Mouse (Mus musculus) lung, postnatal 0 days (tissue): ENCODE data around the gene Mvd. TPM values are rescaled to one million over a fixed set of nuclear protein-coding genes. Genes with fewer than 3 reads are reported as not detected.

ENCODE experiments used
- ATAC-seq: fragments of 200-750 bp; cut with Nextera tagmentation; 2 replicates; pipeline ENCODE4 v1.8.0; 2017; ENCODE audit warnings: moderate library complexity
- DNase-seq: peaks from one replicate; pipeline ENCODE4 v3.0.0-alpha.2; 2016; ENCODE audit warnings: low spot score
- H3K27ac ChIP-seq: fragments of 300-500 bp; sonication (generic); 2 replicates; pipeline ENCODE4 v1.5.1; 2014; ENCODE audit warnings: antibody characterized with exemption, mild to moderate bottlenecking, low read length, mixed read lengths
- H3K27me3 ChIP-seq: fragments of 300-500 bp; sonication (generic); replicated peaks from 2 replicates; pipeline ENCODE4 v1.6.1; 2014; ENCODE audit warnings: low read length, mixed read lengths; ENCODE audit not compliant: insufficient read depth
- H3K36me3 ChIP-seq: fragments of 300-500 bp; sonication (generic); 2 replicates; pipeline ENCODE4 v1.6.1; 2014; ENCODE audit warnings: low read length, mixed read lengths; ENCODE audit not compliant: insufficient read depth
- H3K4me1 ChIP-seq: fragments of 300-500 bp; sonication (generic); 2 replicates; pipeline ENCODE4 v1.6.1; 2014; ENCODE audit warnings: antibody characterized with exemption, low read depth, low read length, mixed read lengths; ENCODE audit not compliant: insufficient read depth
- H3K4me2 ChIP-seq: fragments of 300-500 bp; sonication (generic); replicated peaks from 2 replicates; pipeline ENCODE4 v1.6.1; 2014; ENCODE audit warnings: low read depth, mild to moderate bottlenecking, low read length, moderate library complexity, mixed read lengths
- H3K4me3 ChIP-seq: fragments of 300-500 bp; sonication (generic); 2 replicates; pipeline ENCODE4 v1.5.1; 2014; ENCODE audit warnings: low read depth, low read length
- H3K9ac ChIP-seq: fragments of 300-500 bp; sonication (generic); replicated peaks from 2 replicates; pipeline ENCODE4 v1.6.1; 2014; ENCODE audit warnings: low read depth, mild to moderate bottlenecking
- H3K9me3 ChIP-seq: fragments of 300-500 bp; sonication (generic); 2 replicates; pipeline ENCODE4 v1.6.1; 2016; ENCODE audit warnings: low read length, mixed read lengths
- CTCF ChIP-seq: IDR thresholded peaks from 2 replicates; pipeline ENCODE4 v1.5.1; 2016; ENCODE audit warnings: antibody characterized with exemption, mild to moderate bottlenecking
- EP300 ChIP-seq: IDR thresholded peaks from 2 replicates; pipeline ENCODE4 v1.6.1; 2016; ENCODE audit warnings: antibody characterized with exemption, mild to moderate bottlenecking, control low read depth
- WGBS: fragments of 180-500 bp; shearing (Covaris S2); extraction: QIAGEN DNeasy Blood & Tissue Kit; methylation state at CpG from one replicate; pipeline ENCODE4 v1.1.7; 2014; 5-methylcytosine and 5-hydroxymethylcytosine counted together
- polyA plus RNA-seq: library from polyadenylated mRNA; unstranded; fragments of >200 nt; fragmentation: Nextera tagmentation; extraction: Ambion mirVana; gene quantifications from 2 replicates; pipeline ENCODE4 v1.2.1, GENCODE M21; 2015

Gene Mvd
- 29.2 and 31.2 TPM in 2 replicates for polyA plus RNA-seq

DNA sequence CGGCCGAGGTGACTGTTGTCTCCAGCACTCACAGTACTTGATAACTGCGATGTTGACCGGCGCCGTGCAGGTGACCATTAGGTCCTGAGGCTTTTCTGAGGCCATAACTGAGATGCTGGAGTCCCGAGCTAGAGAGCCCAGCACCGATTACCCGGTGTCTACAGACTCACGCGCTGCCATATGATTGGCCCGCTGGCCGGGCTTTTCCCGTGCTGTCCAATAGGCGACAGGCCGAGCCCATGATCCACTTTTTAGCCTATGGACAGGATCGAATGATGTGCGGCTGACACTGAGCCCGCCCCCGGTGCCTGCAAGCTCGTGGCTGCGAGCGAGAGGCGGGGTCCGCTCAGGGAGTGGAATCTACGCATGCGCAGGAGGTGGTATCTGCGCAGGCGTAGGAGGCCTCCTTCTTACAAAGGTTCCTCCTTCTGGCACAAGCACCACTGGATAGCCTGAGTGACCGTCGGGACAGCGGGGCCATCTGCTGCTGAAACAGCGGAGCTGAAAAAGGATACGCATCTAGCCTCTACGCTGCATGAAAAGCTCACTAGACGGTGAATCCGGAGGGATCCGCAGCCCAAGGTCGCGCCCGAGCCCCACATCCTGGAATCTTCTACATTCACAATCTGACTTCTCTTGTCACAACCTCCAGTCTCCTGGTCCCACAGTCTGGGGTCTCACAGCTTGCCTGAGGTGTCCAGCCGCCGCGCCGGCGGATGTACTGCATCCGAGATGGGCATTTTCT is at the start of gene Mvd:
Gene Mvd, minus strand, starts transcription at position 161 of the 745 bp plus-strand sequence.
- no peaks in the 10 kb centered on the region for H3K36me3 ChIP-seq
- H3K4me2 ChIP-seq = peak within 1 kb of the TSS; percentile 97
- H3K27ac ChIP-seq = peak within 1 kb of the TSS; percentile 90
- no peaks in the 10 kb centered on the region for H3K9me3 ChIP-seq
- DNase-seq (peak; percentile 100), ATAC-seq (peak; percentile 97)
- H3K4me3 ChIP-seq = peak within 1 kb of the TSS; percentile 52
- no peaks in the 10 kb centered on the region for H3K27me3 ChIP-seq
- under 1% methylated on average over 47 of the region's 47 CpGs for WGBS
- H3K4me1 ChIP-seq = peaks cover 7% of the 10 kb centered on the region; the same call in 1 of the 2 replicates
- peak within 1 kb of the TSS; percentile 45 for H3K9ac ChIP-seq
- TF ChIP-seq EP300 (no peak), CTCF (peak; percentile 71)

DNA sequence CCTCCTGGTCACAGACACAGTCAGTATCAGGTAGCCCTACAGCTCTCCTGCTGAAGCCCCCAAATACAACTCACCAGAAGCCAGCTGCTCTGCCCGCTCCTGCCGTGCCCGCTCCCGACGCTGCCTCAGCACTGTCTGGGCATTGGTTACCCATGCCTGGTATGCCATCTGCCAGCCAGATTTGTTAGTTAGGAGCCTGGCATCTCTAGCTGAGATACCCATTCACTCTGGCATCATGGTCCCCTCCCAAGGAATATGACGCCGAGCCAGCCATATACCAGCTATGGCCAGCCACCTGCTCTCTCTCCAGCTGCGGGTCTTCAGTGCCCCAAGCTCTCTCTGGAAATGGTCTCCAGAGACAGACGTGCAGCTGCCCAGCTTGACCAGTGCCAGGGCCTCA is 45.2 kb upstream of the Mvd start:
- WGBS = 95% methylated on average over 9 of the region's 9 CpGs
- TF ChIP-seq EP300 (no peak), CTCF (no peak)

GRCm38 (mm10) chr8:122484831-122485230 is 41.6 kb upstream of the Mvd start:
- 80% methylated on average over 12 of the region's 12 CpGs for WGBS
- Histone ChIP-seq H3K4me1 (no peaks in the 10 kb centered on the region), H3K27me3 (no peaks in the 10 kb centered on the region), H3K4me2 (no peak overlapping the region), H3K36me3 (peaks cover 55% of the 10 kb centered on the region), H3K9ac (no peak overlapping the region), H3K9me3 (no peaks in the 10 kb centered on the region), H3K4me3 (no peak overlapping the region), H3K27ac (no peak overlapping the region)
- no peak for DNase-seq
- TF ChIP-seq EP300 = no peak
- no peak for TF ChIP-seq CTCF
- no peak for ATAC-seq

More for the DNA sequence above, 45.2 kb upstream of the Mvd start:
- H3K9me3 ChIP-seq = no peaks in the 10 kb centered on the region
- no peak overlapping the region for H3K27ac ChIP-seq
- no peak overlapping the region for H3K4me2 ChIP-seq
- no peaks in the 10 kb centered on the region for H3K27me3 ChIP-seq
- H3K4me3 ChIP-seq = no peak overlapping the region
- no peak overlapping the region for H3K9ac ChIP-seq
- peaks cover 57% of the 10 kb centered on the region for H3K36me3 ChIP-seq
- no peaks in the 10 kb centered on the region for H3K4me1 ChIP-seq
- DNase-seq (no peak), ATAC-seq (no peak)

- ATAC-seq (no peak), DNase-seq (no peak)
- TF ChIP-seq CTCF = peak; percentile 48
- TF ChIP-seq EP300 = no peak
- Histone ChIP-seq H3K4me2 (no peak overlapping the region), H3K9ac (no peak overlapping the region), H3K36me3 (peaks cover 61% of the 10 kb centered on the region), H3K27ac (no peak overlapping the region), H3K4me3 (no peak overlapping the region), H3K9me3 (no peaks in the 10 kb centered on the region), H3K27me3 (no peaks in the 10 kb centered on the region), H3K4me1 (no peaks in the 10 kb centered on the region)
- 96% methylated on average over 7 of the region's 7 CpGs for WGBS
Measured at GRCm38 (mm10) chr8:122483877-122484276, 40.7 kb upstream of the Mvd start.

GRCm38 (mm10) chr8:122482448-122482847 is 39.2 kb upstream of the Mvd start:
- WGBS = 87% methylated on average over 8 of the region's 8 CpGs
- Histone ChIP-seq H3K4me1 (no peaks in the 10 kb centered on the region), H3K9ac (no peak overlapping the region), H3K27ac (no peak overlapping the region), H3K27me3 (no peaks in the 10 kb centered on the region), H3K9me3 (no peaks in the 10 kb centered on the region), H3K4me3 (no peak overlapping the region), H3K36me3 (peaks cover 57% of the 10 kb centered on the region), H3K4me2 (no peak overlapping the region)
- TF ChIP-seq CTCF = no peak
- no peak for TF ChIP-seq EP300
- peak; percentile 14; the same call in 1 of the 2 replicates for ATAC-seq
- DNase-seq = no peak

- peak; percentile 95 for ATAC-seq
- peak within 1 kb of the TSS; percentile 80 for H3K27ac ChIP-seq
- peaks cover 8% of the 10 kb centered on the region; the same call in 1 of the 2 replicates for H3K36me3 ChIP-seq
- DNase-seq = peak; percentile 91
- WGBS = under 1% methylated on average over 64 of the region's 103 CpGs
- H3K9me3 ChIP-seq = no peaks in the 10 kb centered on the region
- peak within 1 kb of the TSS; percentile 80 for H3K4me2 ChIP-seq
- peak within 1 kb of the TSS; percentile 77 for H3K9ac ChIP-seq
- peak within 1 kb of the TSS; percentile 96 for H3K4me3 ChIP-seq
- TF ChIP-seq CTCF (no peak), EP300 (no peak)
- no peaks in the 10 kb centered on the region for H3K27me3 ChIP-seq
- H3K4me1 ChIP-seq = peaks cover 3% of the 10 kb centered on the region; the same call in 1 of the 2 replicates
Measured at GRCm38 (mm10) chr8:122475580-122476320, 32.5 kb upstream of the Mvd start, which contains the start of the genes Rnf166 and Ctu2. Gene Rnf166, minus strand, starts transcription at chr8:122476064. Gene Ctu2, plus strand, starts transcription at chr8:122476143.
